Mouse (Mus musculus) monocyte, adult 59 days (primary cell): ENCODE measurements around the gene Agrp. TPM values are rescaled to one million over a fixed set of nuclear protein-coding genes. Genes with fewer than 3 reads are reported as not detected.

Experiments
- total RNA-seq, 2 experiments: library from RNA; stranded (reverse); gene quantifications; one replicate each; pipeline ENCODE4 v1.2.4; 2023

The Agrp gene
- not detected for total RNA-seq

GRCm38 (mm10) chr8:105636963-105637510 lies at the start of gene Agrp:
TSS of gene Agrp (minus strand) at chr8:105637393.

DNA sequence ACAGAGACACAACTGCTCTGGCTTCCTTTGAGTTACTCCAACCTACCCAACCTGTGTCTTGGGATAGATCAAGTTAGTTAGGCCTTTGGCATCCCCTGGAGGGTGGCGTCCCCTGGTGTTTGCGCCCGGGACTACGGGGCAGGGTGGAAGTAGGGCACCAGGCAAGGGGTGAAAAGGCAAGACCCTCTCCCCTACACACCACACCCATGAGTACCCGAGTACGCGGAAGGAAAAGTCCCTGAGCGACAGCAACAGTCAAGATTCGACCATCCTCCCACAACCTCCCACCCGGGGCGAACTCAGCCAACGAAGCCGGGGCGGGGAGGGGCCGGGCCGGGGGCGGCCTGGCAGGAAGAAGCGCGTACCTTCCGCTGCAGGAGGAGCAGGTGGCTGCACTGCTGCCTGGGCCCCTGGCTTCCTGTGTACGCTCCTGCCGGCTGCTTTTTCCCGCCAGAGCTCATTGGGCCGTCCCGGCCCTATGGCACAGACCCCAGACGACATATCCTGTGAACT lies 48.7 kb upstream of the Agrp start, which contains the start of gene Carmil2:
Carmil2 (plus strand) TSS at position 479 of the 513 bp plus-strand sequence.

DNA sequence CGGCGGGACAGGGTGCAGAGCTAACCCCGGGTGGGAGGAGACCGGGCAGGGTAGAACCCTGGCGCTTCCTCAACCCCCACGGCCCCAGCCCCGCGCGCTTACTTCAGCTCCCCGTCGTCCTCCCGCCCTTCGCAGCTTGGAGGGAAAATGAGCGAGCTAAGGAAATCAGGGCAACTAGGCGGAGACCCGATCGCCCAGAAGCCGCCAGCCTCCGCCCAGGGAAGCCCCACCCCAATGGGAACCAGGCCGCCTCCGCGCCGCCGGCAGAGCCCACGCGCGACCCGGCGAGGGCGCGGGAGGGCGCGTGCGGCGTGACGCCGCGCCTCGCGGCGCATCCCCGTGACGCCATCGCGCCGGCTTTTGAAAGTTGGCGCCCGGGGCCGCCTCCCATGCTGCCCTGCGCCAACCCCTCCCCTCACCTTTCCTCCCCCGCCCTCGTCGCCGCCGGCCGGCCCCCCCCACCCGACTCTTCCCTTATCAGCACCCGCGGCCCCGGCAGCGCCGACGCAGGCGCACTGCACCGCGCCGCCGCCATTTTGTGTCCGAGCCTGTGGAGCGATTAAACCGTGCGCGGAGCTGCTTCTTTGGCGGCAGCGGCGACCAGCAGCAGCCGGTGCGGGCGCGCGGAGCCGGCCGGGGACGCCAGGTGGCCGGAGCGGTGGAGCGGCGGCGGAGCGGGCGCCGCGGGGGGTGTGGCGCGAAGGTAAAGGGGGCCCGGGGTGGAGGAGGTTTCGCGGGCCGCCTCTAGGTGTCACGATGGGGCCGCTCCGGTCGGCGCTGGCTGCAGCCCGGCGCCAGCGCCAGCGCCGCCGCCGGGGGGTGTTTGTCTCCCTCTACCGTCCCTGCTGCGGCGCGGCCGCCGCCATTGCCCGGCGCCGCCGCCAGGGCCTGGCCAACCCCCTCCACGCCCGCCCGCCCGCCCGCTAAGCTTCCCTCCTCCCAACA lies 903 bp downstream of the Agrp start, which contains the start of gene Ctcf:
Ctcf (plus strand) TSS at position 551 of the 945 bp plus-strand sequence.

DNA sequence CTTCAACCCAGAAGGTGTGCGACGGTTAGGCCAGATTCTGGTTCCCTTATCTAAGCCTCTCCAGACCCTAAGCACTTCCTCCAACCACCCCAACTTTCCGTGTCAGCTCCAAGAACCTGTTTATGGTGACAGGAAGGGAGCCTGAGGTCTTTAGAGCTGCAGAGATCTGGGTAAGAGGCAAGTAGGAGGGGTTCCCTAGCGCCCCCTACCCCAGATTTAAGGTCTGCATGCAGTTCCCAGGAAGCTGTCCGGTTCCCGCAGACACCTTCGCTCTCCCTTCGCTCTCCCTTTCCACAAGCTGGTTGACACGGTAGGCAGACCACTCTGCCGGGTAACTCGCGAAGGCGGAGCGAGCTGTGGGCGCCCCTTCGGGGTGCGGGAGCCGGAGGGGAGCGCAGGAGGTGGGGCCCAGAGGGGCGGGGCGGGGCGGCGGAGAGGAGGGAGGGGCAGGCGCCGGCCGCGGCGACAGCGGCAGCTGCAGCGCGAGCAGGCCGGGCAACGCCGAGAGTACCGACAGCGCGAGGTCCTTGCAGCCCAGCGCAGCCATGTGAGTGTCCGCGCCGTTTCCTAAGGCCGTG lies 32.3 kb downstream of the Agrp start, which contains the start of gene Ripor1:
Ripor1 (plus strand) TSS at position 452 of the 578 bp plus-strand sequence.

GRCm38 (mm10) chr8:105565952-105566702 lies 71.1 kb downstream of the Agrp start, which contains the start of gene Atp6v0d1:
TSS of gene Atp6v0d1 (minus strand) at chr8:105566047.

GRCm38 (mm10) chr8:105518436-105519313 lies 118.5 kb downstream of the Agrp start, which contains the start of gene Hsd11b2:
TSS of gene Hsd11b2 (plus strand) at chr8:105518755.

Other genes with a start within 250 kb of the Agrp start
- gene Kctd19, start 223.9 kb downstream of the Agrp start, total RNA-seq: 1 to 10 TPM; 1.3 to 1.7 TPM
- not detected for gene Lrrc36, start 223.8 kb downstream of the Agrp start, total RNA-seq
- 100 to 1,000 TPM; 330 to 336 TPM for gene Tppp3, start 165.9 kb downstream of the Agrp start, total RNA-seq
- gene Zdhhc1, start 140.5 kb downstream of the Agrp start, total RNA-seq: 1 to 10 TPM; 7.5 to 7.6 TPM
- gene Hsd11b2, start 118.6 kb downstream of the Agrp start, total RNA-seq: not detected
- gene Atp6v0d1, start 71.3 kb downstream of the Agrp start, total RNA-seq: 100 to 1,000 TPM; 135 to 142 TPM
- gene Ripor1, start 32.1 kb downstream of the Agrp start, total RNA-seq: 10 to 100 TPM; 19.8 to 19.9 TPM
- gene Ctcf, start 825 bp downstream of the Agrp start, total RNA-seq: 10 to 100 TPM; 81.5 to 87.2 TPM
- gene Carmil2, start 48.9 kb upstream of the Agrp start, total RNA-seq: 1 to 10 TPM; 1.2 to 1.7 TPM
- gene Acd, start 63.7 kb upstream of the Agrp start, total RNA-seq: 10 to 100 TPM; 27.7 to 32.9 TPM
- 1 to 10 TPM; 8.5 to 9.9 TPM for gene Pard6a, start 63.8 kb upstream of the Agrp start, total RNA-seq
- gene 4933405L10Rik, start 70.3 kb upstream of the Agrp start, total RNA-seq: not detected
- gene Enkd1, start 70.8 kb upstream of the Agrp start, total RNA-seq: 1 to 10 TPM in 1 of 2 experiments, under 1 TPM in 1; 0.73 to 1.9 TPM
- gene Gfod2, start 121.3 kb upstream of the Agrp start, total RNA-seq: 1 to 10 TPM in 1 of 2 experiments, under 1 TPM in 1; 0.76 to 1.1 TPM
- gene Ranbp10, start 190.0 kb upstream of the Agrp start, total RNA-seq: 10 to 100 TPM; 28.0 to 33.8 TPM
- not detected for gene Tsnaxip1, start 190.3 kb upstream of the Agrp start, total RNA-seq
- gene Cenpt, start 215.9 kb upstream of the Agrp start, total RNA-seq: 1 to 10 TPM; 6.9 to 9.3 TPM
- 10 to 100 TPM; 43.3 to 44.9 TPM for gene Thap11, start 217.7 kb upstream of the Agrp start, total RNA-seq
- 10 to 100 TPM in 1 of 2 experiments, 1 to 10 TPM in 1; 1.5 to 38.4 TPM for gene Nutf2, start 223.2 kb upstream of the Agrp start, total RNA-seq
- gene Edc4, start 243.5 kb upstream of the Agrp start, total RNA-seq: 10 to 100 TPM; 40.4 to 47.7 TPM